Mouse (Mus musculus) liver, embryonic 16.5 days (tissue): ENCODE data around the gene Ptpn5. TPM values are rescaled to one million over a fixed set of nuclear protein-coding genes. Genes with fewer than 3 reads are reported as not detected.

Experiments used
- ATAC-seq: fragments of 200-750 bp; cut with Nextera tagmentation; 2 replicates; pipeline ENCODE4 v1.8.0; 2017; ENCODE audit warnings: low read depth, mild to moderate bottlenecking, moderate number of reproducible peaks, moderate library complexity
- H3K27ac ChIP-seq: fragments of 300-500 bp; sonication (generic); 2 replicates; pipeline ENCODE4 v1.5.1; 2014; ENCODE audit warnings: mild to moderate bottlenecking, low read length
- H3K27me3 ChIP-seq: fragments of 300-500 bp; sonication (generic); 2 replicates; pipeline ENCODE4 v1.6.1; 2014; ENCODE audit warnings: low read depth, low read length, mixed read lengths; ENCODE audit not compliant: control insufficient read depth, insufficient read depth
- H3K36me3 ChIP-seq: fragments of 300-500 bp; sonication (generic); 2 replicates; pipeline ENCODE4 v1.6.1; 2014; ENCODE audit warnings: mild to moderate bottlenecking; ENCODE audit not compliant: control insufficient read depth, insufficient read depth
- H3K4me1 ChIP-seq: fragments of 300-500 bp; sonication (generic); 2 replicates; pipeline ENCODE4 v1.6.1; 2014; ENCODE audit warnings: low read depth, low read length, mixed read lengths; ENCODE audit not compliant: control insufficient read depth
- H3K4me2 ChIP-seq: fragments of 300-500 bp; sonication (generic); 2 replicates; pipeline ENCODE4 v1.6.1; 2014; ENCODE audit warnings: low read depth, low read length, mixed read lengths
- H3K4me3 ChIP-seq: fragments of 300-500 bp; sonication (generic); 2 replicates; pipeline ENCODE4 v1.5.1; 2014; ENCODE audit warnings: low read depth, mild to moderate bottlenecking, low read length
- H3K9ac ChIP-seq: fragments of 300-500 bp; sonication (generic); 2 replicates; pipeline ENCODE4 v1.6.1; 2014; ENCODE audit warnings: low read depth, low read length
- H3K9me3 ChIP-seq: fragments of 300-500 bp; sonication (generic); replicated peaks from 2 replicates; pipeline ENCODE4 v1.6.1; 2016; ENCODE audit warnings: low read length; ENCODE audit not compliant: control insufficient read depth
- WGBS: fragments of 180-500 bp; shearing (Covaris S2); extraction: QIAGEN DNeasy Blood & Tissue Kit; methylation state at CpG from one replicate; pipeline ENCODE4 v1.1.7; 2014; ENCODE audit not compliant: insufficient replicate concordance; 5-methylcytosine and 5-hydroxymethylcytosine counted together
- polyA plus RNA-seq: library from polyadenylated mRNA; unstranded; fragments of >200 nt; fragmentation: Nextera tagmentation; extraction: Ambion mirVana; gene quantifications from 2 replicates; pipeline ENCODE4 v1.2.1, GENCODE M21; 2015

Ptpn5 gene
- polyA plus RNA-seq, 1 experiment from 2014 or later: not detected

- Histone ChIP-seq H3K4me3 (no peak overlapping the region), H3K27ac (no peak overlapping the region), H3K36me3 (no peaks in the 10 kb centered on the region), H3K9ac (no peak overlapping the region), H3K4me2 (no peak overlapping the region), H3K4me1 (no peaks in the 10 kb centered on the region), H3K27me3 (no peaks in the 10 kb centered on the region), H3K9me3 (no peaks in the 10 kb centered on the region)
- ATAC-seq: no peak
- 62% methylated on average over 3 of the region's 3 CpGs for WGBS
These were observed 11.5 kb downstream of the Ptpn5 start for GRCm38 (mm10) chr7:47122026-47122425.

GRCm38 (mm10) chr7:47116666-47117065, 16.8 kb downstream of the Ptpn5 start:
- no peak overlapping the region for H3K4me3 ChIP-seq
- no peak overlapping the region for H3K4me2 ChIP-seq
- no peak overlapping the region for H3K27ac ChIP-seq
- H3K36me3 ChIP-seq: no peaks in the 10 kb centered on the region
- WGBS: 50% methylated on average over 6 of the region's 6 CpGs
- no peak overlapping the region for H3K9ac ChIP-seq
- H3K4me1 ChIP-seq: no peaks in the 10 kb centered on the region
- H3K9me3 ChIP-seq: no peaks in the 10 kb centered on the region
- no peak for ATAC-seq
- H3K27me3 ChIP-seq: no peaks in the 10 kb centered on the region

- no peak overlapping the region for H3K4me2 ChIP-seq
- 51% methylated on average over 2 of the region's 2 CpGs for WGBS
- H3K4me1 ChIP-seq: no peaks in the 10 kb centered on the region
- no peaks in the 10 kb centered on the region for H3K9me3 ChIP-seq
- no peak overlapping the region for H3K27ac ChIP-seq
- H3K36me3 ChIP-seq: no peaks in the 10 kb centered on the region
- no peaks in the 10 kb centered on the region for H3K27me3 ChIP-seq
- ATAC-seq: no peak
- H3K9ac ChIP-seq: no peak overlapping the region
- H3K4me3 ChIP-seq: no peak overlapping the region
These were observed 18.0 kb downstream of the Ptpn5 start for GRCm38 (mm10) chr7:47115491-47115890.

- 60% methylated on average over 7 of the region's 7 CpGs for WGBS
- Histone ChIP-seq H3K27me3 (no peaks in the 10 kb centered on the region), H3K36me3 (no peaks in the 10 kb centered on the region), H3K27ac (no peak overlapping the region), H3K4me3 (no peak overlapping the region), H3K4me2 (no peak overlapping the region), H3K4me1 (no peaks in the 10 kb centered on the region), H3K9me3 (no peaks in the 10 kb centered on the region), H3K9ac (no peak overlapping the region)
- no peak for ATAC-seq
These were observed 20.1 kb downstream of the Ptpn5 start for GRCm38 (mm10) chr7:47113383-47113782.

- Histone ChIP-seq H3K4me2 (no peak overlapping the region), H3K36me3 (no peaks in the 10 kb centered on the region), H3K27me3 (no peaks in the 10 kb centered on the region), H3K4me3 (no peak overlapping the region), H3K4me1 (no peaks in the 10 kb centered on the region), H3K9me3 (no peaks in the 10 kb centered on the region), H3K9ac (no peak overlapping the region), H3K27ac (no peak overlapping the region)
- no peak for ATAC-seq
- WGBS: 70% methylated on average over 5 of the region's 5 CpGs
These were observed 21.4 kb downstream of the Ptpn5 start for GRCm38 (mm10) chr7:47112036-47112435.

- 40% methylated on average over 3 of the region's 3 CpGs for WGBS
- H3K27ac ChIP-seq: no peak overlapping the region
- H3K4me1 ChIP-seq: no peaks in the 10 kb centered on the region
- no peak overlapping the region for H3K9ac ChIP-seq
- no peaks in the 10 kb centered on the region for H3K27me3 ChIP-seq
- ATAC-seq: no peak
- H3K36me3 ChIP-seq: no peaks in the 10 kb centered on the region
- H3K4me3 ChIP-seq: no peak overlapping the region
- no peak overlapping the region for H3K4me2 ChIP-seq
- H3K9me3 ChIP-seq: no peaks in the 10 kb centered on the region
These were observed 22.4 kb downstream of the Ptpn5 start for GRCm38 (mm10) chr7:47111121-47111520.

GRCm38 (mm10) chr7:47110511-47110910, 23.0 kb downstream of the Ptpn5 start:
- Histone ChIP-seq H3K36me3 (no peaks in the 10 kb centered on the region), H3K9me3 (no peaks in the 10 kb centered on the region), H3K27me3 (no peaks in the 10 kb centered on the region), H3K4me2 (no peak overlapping the region), H3K9ac (no peak overlapping the region), H3K4me3 (no peak overlapping the region), H3K27ac (no peak overlapping the region), H3K4me1 (no peaks in the 10 kb centered on the region)
- no peak for ATAC-seq
- WGBS: 49% methylated on average over 7 of the region's 7 CpGs

GRCm38 (mm10) chr7:47108779-47109189, 24.7 kb downstream of the Ptpn5 start:
- H3K27me3 ChIP-seq: no peaks in the 10 kb centered on the region
- H3K4me2 ChIP-seq: no peak overlapping the region
- H3K9me3 ChIP-seq: no peaks in the 10 kb centered on the region
- no peak for ATAC-seq
- no peaks in the 10 kb centered on the region for H3K4me1 ChIP-seq
- H3K4me3 ChIP-seq: no peak overlapping the region
- H3K36me3 ChIP-seq: no peaks in the 10 kb centered on the region
- H3K27ac ChIP-seq: no peak overlapping the region
- H3K9ac ChIP-seq: no peak overlapping the region
- 72% methylated on average over 13 of the region's 13 CpGs for WGBS

GRCm38 (mm10) chr7:47106949-47107348, 26.5 kb downstream of the Ptpn5 start:
- Histone ChIP-seq H3K9me3 (no peaks in the 10 kb centered on the region), H3K27ac (no peak overlapping the region), H3K36me3 (no peaks in the 10 kb centered on the region), H3K4me3 (no peak overlapping the region), H3K4me2 (no peak overlapping the region), H3K9ac (no peak overlapping the region), H3K27me3 (no peaks in the 10 kb centered on the region), H3K4me1 (no peaks in the 10 kb centered on the region)
- ATAC-seq: no peak
